Mouse (Mus musculus): ENCODE measurements around the gene Gm10300.

GRCm38 (mm10) chr4:132060040-132060832 lies 14.3 kb upstream of the Gm10300 start:
- no peak for TF ChIP-seq POLR2A (IDR thresholded peaks at IDR 0.05; ENCODE audit: low read depth, low read length)
- TF ChIP-seq CTCF (IDR thresholded peaks at IDR 0.05; ENCODE audit: extremely low read depth, insufficient read depth, insufficient read length, insufficient replicate concordance), result no peak
